Mouse (Mus musculus) midbrain, embryonic 12.5 days (tissue): ENCODE results near the gene Scgb3a1. TPM values are rescaled to one million over a fixed set of nuclear protein-coding genes. Genes with fewer than 3 reads are reported as not detected.

ENCODE experiments used
- ATAC-seq: fragments of 200-750 bp; cut with Nextera tagmentation; 2 replicates; pipeline ENCODE4 v1.8.0; 2017; ENCODE audit warnings: low read depth, moderate TSS enrichment, moderate library complexity; ENCODE audit not compliant: low FRiP score
- H3K27ac ChIP-seq: fragments of 300-500 bp; sonication (generic); replicated peaks from 2 replicates; pipeline ENCODE4 v1.5.1; 2016; ENCODE audit warnings: mild to moderate bottlenecking
- H3K27me3 ChIP-seq: fragments of 300-500 bp; sonication (generic); 2 replicates; pipeline ENCODE4 v1.6.1; 2016; ENCODE audit warnings: mild to moderate bottlenecking
- H3K36me3 ChIP-seq: fragments of 300-500 bp; sonication (generic); 2 replicates; pipeline ENCODE4 v1.6.1; 2016
- H3K4me1 ChIP-seq: fragments of 300-500 bp; sonication (generic); 2 replicates; pipeline ENCODE4 v1.6.1; 2016
- H3K4me2 ChIP-seq: fragments of 300-500 bp; sonication (generic); replicated peaks from 2 replicates; pipeline ENCODE4 v1.6.1; 2016; ENCODE audit warnings: mild to moderate bottlenecking, moderate library complexity
- H3K4me3 ChIP-seq: fragments of 300-500 bp; sonication (generic); 2 replicates; pipeline ENCODE4 v1.5.1; 2016; ENCODE audit warnings: mild to moderate bottlenecking
- H3K9ac ChIP-seq: fragments of 300-500 bp; sonication (generic); replicated peaks from 2 replicates; pipeline ENCODE4 v1.6.1; 2016; ENCODE audit warnings: mild to moderate bottlenecking, moderate library complexity
- H3K9me3 ChIP-seq: fragments of 300-500 bp; sonication (generic); 2 replicates; pipeline ENCODE4 v1.6.1; 2016; ENCODE audit warnings: mild to moderate bottlenecking
- WGBS: fragments of 180-500 bp; shearing (Covaris S2); methylation state at CpG from one replicate; pipeline ENCODE4 v1.1.7; 2016; 5-methylcytosine and 5-hydroxymethylcytosine counted together
- polyA plus RNA-seq: library from polyadenylated mRNA; unstranded; fragments of >200 nt; fragmentation: Nextera tagmentation; extraction: Ambion mirVana; gene quantifications from 2 replicates; pipeline ENCODE4 v1.2.1, GENCODE M21; 2016

The Scgb3a1 gene
- polyA plus RNA-seq, 1 experiment from 2014 or later, result not detected

GRCm38 (mm10) chr11:49645677-49646076 lies 17.7 kb upstream of the Scgb3a1 start:
- Histone ChIP-seq H3K9ac (no peak overlapping the region), H3K27me3 (no peaks in the 10 kb centered on the region), H3K9me3 (no peaks in the 10 kb centered on the region), H3K4me2 (no peak overlapping the region), H3K4me1 (no peaks in the 10 kb centered on the region), H3K4me3 (no peak overlapping the region), H3K36me3 (no peaks in the 10 kb centered on the region), H3K27ac (no peak overlapping the region)
- ATAC-seq, result no peak
- 72% methylated on average over 8 of the region's 8 CpGs for WGBS

GRCm38 (mm10) chr11:49650113-49650993 lies 13.1 kb upstream of the Scgb3a1 start:
- no peak overlapping the region for H3K4me3 ChIP-seq
- 63% methylated on average over 18 of the region's 18 CpGs for WGBS
- H3K9ac ChIP-seq, result no peak overlapping the region
- H3K9me3 ChIP-seq, result no peaks in the 10 kb centered on the region
- no peaks in the 10 kb centered on the region for H3K36me3 ChIP-seq
- H3K4me1 ChIP-seq, result peaks cover 2% of the 10 kb centered on the region; the same call in 1 of the 2 replicates
- no peak overlapping the region for H3K4me2 ChIP-seq
- no peak for ATAC-seq
- no peak overlapping the region for H3K27ac ChIP-seq
- no peaks in the 10 kb centered on the region for H3K27me3 ChIP-seq

GRCm38 (mm10) chr11:49650994-49651761 lies 12.2 kb upstream of the Scgb3a1 start:
- H3K9ac ChIP-seq, result no peak overlapping the region
- H3K27me3 ChIP-seq, result no peaks in the 10 kb centered on the region
- H3K9me3 ChIP-seq, result no peaks in the 10 kb centered on the region
- ATAC-seq, result no peak
- no peak overlapping the region for H3K4me2 ChIP-seq
- no peak overlapping the region for H3K27ac ChIP-seq
- peaks cover 2% of the 10 kb centered on the region; the same call in 1 of the 2 replicates for H3K4me1 ChIP-seq
- no peak overlapping the region for H3K4me3 ChIP-seq
- H3K36me3 ChIP-seq, result no peaks in the 10 kb centered on the region
- WGBS, result 78% methylated on average over 16 of the region's 16 CpGs

- 88% methylated on average over 10 of the region's 10 CpGs for WGBS
- H3K36me3 ChIP-seq, result no peaks in the 10 kb centered on the region
- peak; percentile 64 for ATAC-seq
- no peaks in the 10 kb centered on the region for H3K9me3 ChIP-seq
- no peak overlapping the region for H3K4me3 ChIP-seq
- peaks cover 2% of the 10 kb centered on the region; the same call in 1 of the 2 replicates for H3K4me1 ChIP-seq
- no peaks in the 10 kb centered on the region for H3K27me3 ChIP-seq
- no peak overlapping the region for H3K27ac ChIP-seq
- H3K4me2 ChIP-seq, result no peak overlapping the region
- no peak overlapping the region for H3K9ac ChIP-seq
These were observed 11.6 kb upstream of the Scgb3a1 start for GRCm38 (mm10) chr11:49651762-49652322.

- WGBS, result 27% methylated on average over 18 of the region's 19 CpGs
- Histone ChIP-seq H3K36me3 (no peaks in the 10 kb centered on the region), H3K9ac (no peak overlapping the region), H3K4me2 (peak overlapping the region; percentile 37), H3K9me3 (no peaks in the 10 kb centered on the region), H3K27me3 (no peaks in the 10 kb centered on the region), H3K4me3 (no peak overlapping the region), H3K4me1 (peaks cover 2% of the 10 kb centered on the region; the same call in 1 of the 2 replicates), H3K27ac (no peak overlapping the region)
- ATAC-seq, result peak; percentile 59; the same call in 1 of the 2 replicates
These were observed 10.9 kb upstream of the Scgb3a1 start for GRCm38 (mm10) chr11:49652401-49653078.

- H3K36me3 ChIP-seq, result no peaks in the 10 kb centered on the region
- H3K9me3 ChIP-seq, result no peaks in the 10 kb centered on the region
- H3K27ac ChIP-seq, result no peak overlapping the region
- 41% methylated on average over 11 of the region's 11 CpGs for WGBS
- H3K27me3 ChIP-seq, result no peaks in the 10 kb centered on the region
- peaks cover 2% of the 10 kb centered on the region; the same call in 1 of the 2 replicates for H3K4me1 ChIP-seq
- H3K4me3 ChIP-seq, result no peak overlapping the region
- ATAC-seq, result peak; percentile 31; the same call in 1 of the 2 replicates
- no peak overlapping the region for H3K9ac ChIP-seq
- peak overlapping the region; percentile 37 for H3K4me2 ChIP-seq
These were observed 10.4 kb upstream of the Scgb3a1 start for GRCm38 (mm10) chr11:49653079-49653408.

- Histone ChIP-seq H3K27me3 (no peaks in the 10 kb centered on the region), H3K36me3 (no peaks in the 10 kb centered on the region), H3K4me2 (no peak overlapping the region), H3K4me3 (no peak overlapping the region), H3K27ac (no peak overlapping the region), H3K9ac (no peak overlapping the region), H3K9me3 (no peaks in the 10 kb centered on the region), H3K4me1 (peaks cover 2% of the 10 kb centered on the region; the same call in 1 of the 2 replicates)
- WGBS, result 86% methylated on average over 5 of the region's 5 CpGs
- no peak for ATAC-seq
These were observed 8.8 kb upstream of the Scgb3a1 start for GRCm38 (mm10) chr11:49654651-49655050.

- H3K4me3 ChIP-seq, result no peak overlapping the region
- H3K9me3 ChIP-seq, result no peaks in the 10 kb centered on the region
- no peaks in the 10 kb centered on the region for H3K27me3 ChIP-seq
- H3K9ac ChIP-seq, result no peak overlapping the region
- no peaks in the 10 kb centered on the region for H3K36me3 ChIP-seq
- H3K4me1 ChIP-seq, result peaks cover 2% of the 10 kb centered on the region; the same call in 1 of the 2 replicates
- H3K27ac ChIP-seq, result no peak overlapping the region
- no peak overlapping the region for H3K4me2 ChIP-seq
- no peak for ATAC-seq
These were observed 7.9 kb upstream of the Scgb3a1 start for GRCm38 (mm10) chr11:49655501-49655900.

- Histone ChIP-seq H3K4me2 (no peak overlapping the region), H3K27me3 (no peaks in the 10 kb centered on the region), H3K9ac (no peak overlapping the region), H3K36me3 (no peaks in the 10 kb centered on the region), H3K4me3 (no peak overlapping the region), H3K27ac (no peak overlapping the region), H3K4me1 (peaks cover under 1% of the 10 kb centered on the region; the same call in 1 of the 2 replicates), H3K9me3 (no peaks in the 10 kb centered on the region)
- ATAC-seq, result no peak
- 82% methylated on average over 4 of the region's 4 CpGs for WGBS
These were observed 5.3 kb upstream of the Scgb3a1 start for GRCm38 (mm10) chr11:49658065-49658464.

GRCm38 (mm10) chr11:49658791-49659469 lies 4.5 kb upstream of the Scgb3a1 start:
- Histone ChIP-seq H3K4me3 (no peak overlapping the region), H3K4me1 (no peaks in the 10 kb centered on the region), H3K9me3 (no peaks in the 10 kb centered on the region), H3K4me2 (no peak overlapping the region), H3K27me3 (no peaks in the 10 kb centered on the region), H3K27ac (no peak overlapping the region), H3K9ac (no peak overlapping the region), H3K36me3 (no peaks in the 10 kb centered on the region)
- 75% methylated on average over 10 of the region's 10 CpGs for WGBS
- ATAC-seq, result no peak

- 75% methylated on average over 7 of the region's 7 CpGs for WGBS
- Histone ChIP-seq H3K36me3 (no peaks in the 10 kb centered on the region), H3K4me3 (no peak overlapping the region), H3K9me3 (no peaks in the 10 kb centered on the region), H3K27me3 (no peaks in the 10 kb centered on the region), H3K4me2 (no peak overlapping the region), H3K4me1 (no peaks in the 10 kb centered on the region), H3K9ac (no peak overlapping the region), H3K27ac (no peak overlapping the region)
- ATAC-seq, result no peak
These were observed 4.0 kb upstream of the Scgb3a1 start for GRCm38 (mm10) chr11:49659470-49659799.
